Mouse (Mus musculus): ENCODE results near the gene Ccdc33. TPM values are rescaled to one million over a fixed set of nuclear protein-coding genes. Genes with fewer than 3 reads are reported as not detected.
A peak's percentile ranks its signal among the peaks of the same experiment; 100 is the strongest.

The Ccdc33 gene
- total RNA-seq, 2 experiments from 2014 or later = 0.43 to 0.47 TPM

- intact Hi-C loops (cut with DNase I) = no loop called here
- peak in 1 of 2 experiments; percentile 66 for DNase-seq (ENCODE audit: extremely low spot score in 1 of 2, low spot score in 2 of 2)
These were observed 57.7 kb downstream of the Ccdc33 start for GRCm38 (mm10) chr9:58060677-58061667.

- intact Hi-C loops (cut with DNase I) = no loop called here
- DNase-seq (ENCODE audit: extremely low spot score in 1 of 2, low spot score in 2 of 2) = no peak
These were observed 58.7 kb downstream of the Ccdc33 start for GRCm38 (mm10) chr9:58059920-58060319.

- no peak for DNase-seq (ENCODE audit: extremely low spot score in 1 of 2, low spot score in 2 of 2)
- intact Hi-C loops (cut with DNase I) = no loop called here
These were observed 63.0 kb downstream of the Ccdc33 start for GRCm38 (mm10) chr9:58055666-58056065.

GRCm38 (mm10) chr9:58054032-58054431, 64.6 kb downstream of the Ccdc33 start:
- intact Hi-C loops (cut with DNase I) = no loop called here
- DNase-seq (ENCODE audit: extremely low spot score in 1 of 2, low spot score in 2 of 2) = no peak

GRCm38 (mm10) chr9:58053544-58053943, 65.1 kb downstream of the Ccdc33 start:
- intact Hi-C loops (cut with DNase I) = no loop called here

GRCm38 (mm10) chr9:58053102-58053501, 65.5 kb downstream of the Ccdc33 start:
- intact Hi-C loops (cut with DNase I) = no loop called here
- peak; percentile 68 to 79 for DNase-seq (ENCODE audit: extremely low spot score in 1 of 2, low spot score in 2 of 2)

More at GRCm38 (mm10) chr9:58053544-58053943, 65.1 kb downstream of the Ccdc33 start:
- no peak for DNase-seq (ENCODE audit: extremely low spot score in 1 of 2, low spot score in 2 of 2)

GRCm38 (mm10) chr9:58051937-58052336, 66.7 kb downstream of the Ccdc33 start:
- DNase-seq (ENCODE audit: extremely low spot score in 1 of 2, low spot score in 2 of 2) = no peak

GRCm38 (mm10) chr9:58049861-58050260, 68.8 kb downstream of the Ccdc33 start:
- intact Hi-C loops (cut with DNase I) = no loop called here
- no peak for DNase-seq (ENCODE audit: extremely low spot score in 1 of 2, low spot score in 2 of 2)

More at GRCm38 (mm10) chr9:58051937-58052336, 66.7 kb downstream of the Ccdc33 start:
- intact Hi-C loops (cut with DNase I) = loop anchor here (1.0 kb wide), 1 partner anchor 151 kb away; no protein-coding TSS in a partner anchor

GRCm38 (mm10) chr9:58049186-58049585, 69.4 kb downstream of the Ccdc33 start:
- intact Hi-C loops (cut with DNase I) = no loop called here
- DNase-seq (ENCODE audit: extremely low spot score in 1 of 2, low spot score in 2 of 2) = no peak

- DNase-seq (ENCODE audit: extremely low spot score in 1 of 2, low spot score in 2 of 2) = no peak
- intact Hi-C loops (cut with DNase I) = no loop called here
These were observed 70.0 kb downstream of the Ccdc33 start for GRCm38 (mm10) chr9:58048621-58049020.

- no peak for DNase-seq (ENCODE audit: extremely low spot score in 1 of 2, low spot score in 2 of 2)
These were observed 71.6 kb downstream of the Ccdc33 start for GRCm38 (mm10) chr9:58047061-58047460.

GRCm38 (mm10) chr9:58045646-58046045, 73.0 kb downstream of the Ccdc33 start:
- DNase-seq (ENCODE audit: extremely low spot score in 1 of 2, low spot score in 2 of 2) = no peak
- intact Hi-C loops (cut with DNase I) = no loop called here

More at GRCm38 (mm10) chr9:58047061-58047460, 71.6 kb downstream of the Ccdc33 start:
- intact Hi-C loops (cut with DNase I) = no loop called here

GRCm38 (mm10) chr9:58044828-58045227, 73.8 kb downstream of the Ccdc33 start:
- no peak for DNase-seq (ENCODE audit: extremely low spot score in 1 of 2, low spot score in 2 of 2)
- intact Hi-C loops (cut with DNase I) = no loop called here

GRCm38 (mm10) chr9:58043496-58044017, 75.1 kb downstream of the Ccdc33 start:
- intact Hi-C loops (cut with DNase I) = no loop called here
- DNase-seq (ENCODE audit: extremely low spot score in 1 of 2, low spot score in 2 of 2) = no peak

- no peak for DNase-seq (ENCODE audit: extremely low spot score in 1 of 2, low spot score in 2 of 2)
- intact Hi-C loops (cut with DNase I) = no loop called here
These were observed 76.2 kb downstream of the Ccdc33 start for GRCm38 (mm10) chr9:58042391-58042790.

GRCm38 (mm10) chr9:58040977-58041376, 77.6 kb downstream of the Ccdc33 start:
- DNase-seq (ENCODE audit: extremely low spot score in 1 of 2, low spot score in 2 of 2) = no peak
- intact Hi-C loops (cut with DNase I) = no loop called here

GRCm38 (mm10) chr9:58038500-58039168, 80.0 kb downstream of the Ccdc33 start:
- DNase-seq (ENCODE audit: extremely low spot score in 1 of 2, low spot score in 2 of 2) = peak; percentile 82
- intact Hi-C loops (cut with DNase I) = loop anchor here (5.0 to 10.0 kb wide), 2 partner anchors 234 to 496 kb away; no protein-coding TSS in a partner anchor

- no peak for DNase-seq (ENCODE audit: extremely low spot score in 1 of 2, low spot score in 2 of 2)
- intact Hi-C loops (cut with DNase I) = loop anchor here (5.0 to 10.0 kb wide), 2 partner anchors 235 to 498 kb away; no protein-coding TSS in a partner anchor
These were observed 81.7 kb downstream of the Ccdc33 start for GRCm38 (mm10) chr9:58036961-58037360.
